ENCODE assay signal across 12 mouse cellular contexts in genomic region chr16:57845416-57845815, GRCm38 (mm10).
DNase-seq lines count a peak whose midpoint lies in the region; ATAC-seq and TF ChIP-seq lines count a peak whose summit lies in the region.
"Had no signal": no experiment of that assay in that cellular context is flagged by ENCODE, and none has a peak within 500 bp of the region (broad histone marks: within the 10 kb centered on the region; RNA-seq: fewer than 3 reads in every experiment).

No protein-coding gene starts in this region.

- H3K36me3 ChIP-seq in liver, embryonic 12.5 days: no peaks in the 10 kb centered on the region
- no peaks in the 10 kb centered on the region for H3K36me3 ChIP-seq in ES-E14 (ENCODE audit: control insufficient read depth, insufficient read depth, low read length, poor library complexity, severe bottlenecking)
- no peaks in the 10 kb centered on the region for H3K36me3 ChIP-seq in embryonic facial prominence, embryonic 14.5 days (ENCODE audit: control insufficient read depth, insufficient read depth, low read length)

- no peak for ATAC-seq in liver, embryonic 12.5 days
- no peak for ATAC-seq in embryonic facial prominence, embryonic 14.5 days (ENCODE audit: low read depth)
- ATAC-seq: forebrain, postnatal 0 days had no signal

- no peak overlapping the region for H3K9ac ChIP-seq in liver, embryonic 12.5 days
- no peak overlapping the region for H3K9ac ChIP-seq in ES-E14 (ENCODE audit: insufficient read depth, low read depth, low read length, poor library complexity, severe bottlenecking)
- H3K9ac ChIP-seq in embryonic facial prominence, embryonic 14.5 days (ENCODE audit: low read depth, low read length): no peak overlapping the region
- H3K9ac ChIP-seq: forebrain, postnatal 0 days had no signal

- H3K4me1 ChIP-seq in liver, embryonic 12.5 days: no peaks in the 10 kb centered on the region
- H3K4me1 ChIP-seq in ES-E14 (ENCODE audit: control insufficient read depth in 2 of 2, insufficient read depth in 2 of 2, low read length in 2 of 2, poor library complexity in 1 of 2): no peaks in the 10 kb centered on the region
- H3K4me1 ChIP-seq in embryonic facial prominence, embryonic 14.5 days (ENCODE audit: control insufficient read depth, insufficient read depth, low read length): no peaks in the 10 kb centered on the region

- H3K4me2 ChIP-seq in liver, embryonic 12.5 days: no peak overlapping the region
- H3K4me2 ChIP-seq in embryonic facial prominence, embryonic 14.5 days (ENCODE audit: low read depth, low read length): no peak overlapping the region

- H3K9me3 ChIP-seq in liver, embryonic 12.5 days (replicated peaks): no peaks in the 10 kb centered on the region
- no peaks in the 10 kb centered on the region for H3K9me3 ChIP-seq in ES-E14 (ENCODE audit: control insufficient read depth, insufficient read depth, low read depth, low read length)
- H3K9me3 ChIP-seq in embryonic facial prominence, embryonic 14.5 days (ENCODE audit: control insufficient read depth, low read length): no peaks in the 10 kb centered on the region

- H3K27ac ChIP-seq in liver, embryonic 12.5 days: no peak overlapping the region
- no peak overlapping the region for H3K27ac ChIP-seq in ES-E14 (ENCODE audit: insufficient read depth, low read depth, low read length, poor library complexity, severe bottlenecking)
- H3K27ac ChIP-seq in embryonic facial prominence, embryonic 14.5 days (replicated peaks; ENCODE audit: low read depth, low read length): no peak overlapping the region

- H3K27me3 ChIP-seq in liver, embryonic 12.5 days (replicated peaks): no peaks in the 10 kb centered on the region
- H3K27me3 ChIP-seq in embryonic facial prominence, embryonic 14.5 days (replicated peaks; ENCODE audit: control insufficient read depth, insufficient read depth, low read length): no peaks in the 10 kb centered on the region

- DNase-seq in adrenal gland, postnatal 25 days: peak; percentile 4
- DNase-seq in adrenal gland, adult 2 months: no peak
- DNase-seq in liver (peak; percentile 5), ES-E14 (ENCODE audit: low read depth, low spot score) (peak; percentile 21)
- peak; percentile 68 for DNase-seq in embryonic facial prominence, embryonic 14.5 days (ENCODE audit: low spot score)
- no peak for DNase-seq in layer of hippocampus, adult 8-10 months (ENCODE audit: low spot score in 2 of 2)
- DNase-seq in frontal cortex, postnatal 10 days (ENCODE audit: low spot score in 2 of 2): no peak
- DNase-seq: B cell, adult 2 months; cerebellum, adult 11 months; forebrain, postnatal 0 days; thymus, postnatal 25 days had no signal

- H3K4me3 ChIP-seq in liver, embryonic 12.5 days: no peak overlapping the region
- H3K4me3 ChIP-seq in ES-E14 (ENCODE audit: insufficient read depth in 1 of 2, low read depth in 1 of 2, low read length in 2 of 2, poor library complexity in 1 of 2, severe bottlenecking in 1 of 2): no peak overlapping the region
- no peak overlapping the region for H3K4me3 ChIP-seq in embryonic facial prominence, embryonic 14.5 days (ENCODE audit: low read depth, low read length)

- in situ Hi-C loops in ES-E14 (cut with MboI; ENCODE audit: low sequenced_read_pairs in 2 of 2, unreplicated experiment in 2 of 2): no loop called here

TF ChIP-seq in ES-E14, 5 proteins besides CTCF, POLR2A, EP300 and RAD21:
- TF ChIP-seq ZNF384 (IDR thresholded peaks at IDR 0.05; ENCODE audit: low read depth, low read length): no peak
- no peak for TF ChIP-seq ZC3H11A (IDR thresholded peaks at IDR 0.05; ENCODE audit: borderline replicate concordance, low read depth, low read length)
- TF ChIP-seq CHD2 (IDR thresholded peaks at IDR 0.05; ENCODE audit: low read depth, low read length): no peak
- no peak for TF ChIP-seq HCFC1 (IDR thresholded peaks at IDR 0.05; ENCODE audit: borderline replicate concordance, insufficient read depth, low read length)
- no peak for TF ChIP-seq MAFK (IDR thresholded peaks at IDR 0.05; ENCODE audit: insufficient read depth, low read depth, low read length)
TF ChIP-seq in ES-E14: peak in this region for 0.

Comparison
In these comparisons a context has a peak if more than half of its experiments do, and no peak if none do; other contexts are left out.
1. DNase-seq: peak in adrenal gland, postnatal 25 days (single experiment), liver (single experiment), ES-E14 (single experiment) and embryonic facial prominence, embryonic 14.5 days (single experiment); none in adrenal gland, adult 2 months (single experiment), layer of hippocampus, adult 8-10 months (0 of 2) and frontal cortex, postnatal 10 days (0 of 2).